Mouse (Mus musculus) T-cell, adult 66 days (primary cell): ENCODE measurements around the gene Bptf. TPM values are rescaled to one million over a fixed set of nuclear protein-coding genes. Genes with fewer than 3 reads are reported as not detected.

Experiments used
- total RNA-seq, 2 experiments: library from RNA; stranded (reverse); gene quantifications; 3 replicates in 1 of 2; 4 replicates in 1 of 2; pipeline ENCODE4 v1.2.4; 2023

The Bptf gene
- 100 to 1,000 TPM; 156 TPM for total RNA-seq

GRCm38 (mm10) chr11:107131749-107132421 is at the start of gene Bptf:
Bptf (minus strand) TSS chr11:107132127.

GRCm38 (mm10) chr11:107025411-107026321 is 106.3 kb downstream of the Bptf start, which contains the start of gene 1810010H24Rik:
1810010H24Rik (plus strand) TSS chr11:107025681.

GRCm38 (mm10) chr11:106999151-106999948 is 132.6 kb downstream of the Bptf start, which contains the start of gene Kpna2:
Kpna2 (minus strand) TSS chr11:106999541.

Other genes with a start within 250 kb of the Bptf start
- 10 to 100 TPM; 56.6 to 61.6 TPM for gene Smurf2, start 211.4 kb downstream of the Bptf start, total RNA-seq
- gene Kpna2, start 132.6 kb downstream of the Bptf start, total RNA-seq = 10 to 100 TPM; 15.9 to 26.5 TPM
- under 1 TPM in 1 of 2 experiments, not detected in 1; 0.53 TPM for gene 1810010H24Rik, start 106.4 kb downstream of the Bptf start, total RNA-seq
- 10 to 100 TPM; 40.0 to 44.2 TPM for gene Nol11, start 57.3 kb upstream of the Bptf start, total RNA-seq